ENCODE assay signal across 29 mouse cellular contexts in the genomic region with DNA sequence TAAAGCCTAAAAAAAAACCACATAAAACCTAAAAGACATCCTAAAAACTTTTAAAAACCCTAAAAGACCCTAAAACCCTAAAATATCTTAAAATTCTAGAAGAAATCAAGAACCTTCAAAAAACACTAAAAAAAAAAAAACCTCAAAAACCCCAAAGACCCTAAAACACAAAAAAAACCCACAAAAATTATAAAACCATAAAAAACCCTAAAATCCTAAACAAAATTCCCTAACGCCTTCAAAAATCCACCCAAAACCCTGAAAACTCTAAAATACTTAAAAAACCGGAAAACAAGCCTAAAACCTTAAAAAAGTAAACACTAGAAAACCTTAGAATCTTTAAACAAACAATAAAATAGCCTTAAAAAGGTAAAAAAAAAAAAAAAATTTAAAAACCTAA. TPM values are rescaled to one million over a fixed set of nuclear protein-coding genes. Genes with fewer than 3 reads are reported as not detected.
"Had no signal": no experiment of that assay in that cellular context is flagged by ENCODE, and none has a peak within 500 bp of the region (broad histone marks: within the 10 kb centered on the region; RNA-seq: fewer than 3 reads in every experiment).

No protein-coding gene starts in this region.

- H3K36me3 ChIP-seq: midbrain, embryonic 12.5 days; neural tube, embryonic 13.5 days; neural tube, embryonic 15.5 days had no signal

- H3K9ac ChIP-seq: liver, embryonic 14.5 days; lung, embryonic 14.5 days; midbrain, embryonic 12.5 days; neural tube, embryonic 13.5 days; neural tube, embryonic 15.5 days had no signal

- H3K4me1 ChIP-seq: midbrain, embryonic 12.5 days; neural tube, embryonic 13.5 days; neural tube, embryonic 15.5 days had no signal

- H3K4me2 ChIP-seq: lung, embryonic 14.5 days; midbrain, embryonic 12.5 days; neural tube, embryonic 13.5 days; neural tube, embryonic 15.5 days had no signal

- H3K4me3 ChIP-seq: midbrain, embryonic 12.5 days; myocyte; neural tube, embryonic 13.5 days; neural tube, embryonic 15.5 days had no signal

- DNase-seq: lung, adult 18-20 months; lung, embryonic 14.5 days; lung, postnatal 10 days; lung, postnatal 36 days; midbrain, embryonic 14.5 days; retina, postnatal 1 day; right cerebral cortex, adult 18-20 months; right cerebral cortex, postnatal 25 days; right cerebral cortex, postnatal 4 days; spleen, adult 18-20 months; thymus, adult 18-20 months; thymus, postnatal 14 days; thymus, postnatal 4 days had no signal

- H3K27ac ChIP-seq: liver, embryonic 14.5 days; midbrain, embryonic 12.5 days; neural tube, embryonic 13.5 days; neural tube, embryonic 15.5 days had no signal

- H3K27me3 ChIP-seq: midbrain, embryonic 12.5 days; neural tube, embryonic 13.5 days; neural tube, embryonic 15.5 days had no signal

- H3K9me3 ChIP-seq: midbrain, embryonic 12.5 days; neural tube, embryonic 13.5 days; neural tube, embryonic 15.5 days had no signal

RNA-seq across cellular contexts. Expression of a gene that starts 46.3 kb away (rescaled TPM):
- total RNA-seq: megakaryocyte, adult 5-6 weeks; megakaryocyte-erythroid progenitor cell, adult 5-6 weeks had no signal
- polyA plus RNA-seq: liver, embryonic 14.5 days; liver, embryonic 16.5 days; lung, embryonic 14.5 days; lung, embryonic 16.5 days; midbrain, embryonic 12.5 days; midbrain, embryonic 14.5 days; midbrain, embryonic 16.5 days; myocyte; neural tube, embryonic 11.5 days; neural tube, embryonic 13.5 days; neural tube, embryonic 15.5 days; small intestine, adult 2 months; stomach, embryonic 14.5 days; stomach, embryonic 16.5 days; thymus, postnatal 0 days; urinary bladder, adult 2 months had no signal

RNA-seq across cellular contexts. Expression of a gene that starts 54.6 kb away (rescaled TPM):
- total RNA-seq: megakaryocyte, adult 5-6 weeks; megakaryocyte-erythroid progenitor cell, adult 5-6 weeks had no signal
- polyA plus RNA-seq: lung, embryonic 14.5 days; lung, embryonic 16.5 days; midbrain, embryonic 12.5 days; midbrain, embryonic 14.5 days; midbrain, embryonic 16.5 days; myocyte; neural tube, embryonic 11.5 days; neural tube, embryonic 13.5 days; neural tube, embryonic 15.5 days; small intestine, adult 2 months; stomach, embryonic 14.5 days; stomach, embryonic 16.5 days; thymus, postnatal 0 days had no signal
